Mouse (Mus musculus) myocyte (in vitro differentiated cells): ENCODE data around the gene Pam.

Source experiments
- POLR2A ChIP-seq: IDR thresholded peaks from one replicate; pipeline ENCODE4 v1.6.1; 2011; ENCODE audit warnings: low read depth, mild to moderate bottlenecking, control low read depth, moderate library complexity; ENCODE audit not compliant: insufficient read length
- POLR2AphosphoS2 ChIP-seq: IDR thresholded peaks from one replicate; pipeline ENCODE4 v1.6.1; 2011; ENCODE audit warnings: low read depth, control low read depth; ENCODE audit not compliant: insufficient read length

- TF ChIP-seq POLR2A (no peak), POLR2AphosphoS2 (no peak)
These were observed 30.8 kb upstream of the Pam start for GRCm38 (mm10) chr1:98126268-98126667.
